ENCODE assay signal across 21 mouse cellular contexts in the genomic region with DNA sequence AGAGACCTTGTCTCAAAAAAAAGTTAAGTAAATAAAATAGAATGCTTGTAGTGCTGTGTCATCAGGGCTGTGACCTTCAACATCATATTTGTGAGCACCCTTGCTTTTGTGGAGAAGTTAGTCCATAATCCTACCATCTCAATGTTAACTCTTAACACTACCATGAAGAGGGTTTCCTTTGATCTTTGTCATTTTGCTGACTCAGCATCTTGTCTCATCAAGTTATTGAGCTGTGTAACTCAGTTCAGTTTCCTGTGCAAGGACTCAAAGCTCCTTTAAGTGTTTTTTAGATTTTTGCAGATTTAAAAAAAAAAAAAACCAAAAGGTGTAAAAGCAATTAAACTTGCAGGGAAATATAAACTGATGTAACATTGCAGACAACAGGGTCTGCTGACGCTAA. TPM values are rescaled to one million over a fixed set of nuclear protein-coding genes. Genes with fewer than 3 reads are reported as not detected.
A peak's percentile ranks its signal among the peaks of the same experiment; 100 is the strongest.
DNase-seq lines count a peak whose midpoint lies in the region; TF ChIP-seq lines count a peak whose summit lies in the region.
"Had no signal": no experiment of that assay in that cellular context is flagged by ENCODE, and none has a peak within 500 bp of the region (broad histone marks: within the 10 kb centered on the region; RNA-seq: fewer than 3 reads in every experiment).

No protein-coding gene starts in this region.

- TF ChIP-seq EP300 in CH12.LX (IDR thresholded peaks at IDR 0.05; ENCODE audit: low read length) = no peak
- no peak for TF ChIP-seq EP300 in MEL (IDR thresholded peaks at IDR 0.05; ENCODE audit: low read depth in 1 of 2, low read length in 2 of 2)

- TF ChIP-seq RAD21 in CH12.LX (IDR thresholded peaks at IDR 0.05; ENCODE audit: low read depth, low read length) (no peak), MEL (IDR thresholded peaks at IDR 0.05; ENCODE audit: low read depth, low read length) (no peak)

- H3K9me3 ChIP-seq in CH12.LX (replicated peaks; ENCODE audit: low read length) = no peaks in the 10 kb centered on the region
- no peaks in the 10 kb centered on the region for H3K9me3 ChIP-seq in ES-E14 (ENCODE audit: control insufficient read depth, insufficient read depth, low read depth, low read length)
- H3K9me3 ChIP-seq in MEL (replicated peaks; ENCODE audit: insufficient read depth, low read length) = no peaks in the 10 kb centered on the region
- H3K9me3 ChIP-seq: G1E had no signal

- H3K4me1 ChIP-seq in CH12.LX (ENCODE audit: control insufficient read depth in 1 of 2, insufficient read depth in 2 of 2) = no peaks in the 10 kb centered on the region
- no peaks in the 10 kb centered on the region for H3K4me1 ChIP-seq in ES-E14 (ENCODE audit: control insufficient read depth in 2 of 2, insufficient read depth in 2 of 2, low read length in 2 of 2, poor library complexity in 1 of 2)
- H3K4me1 ChIP-seq in MEL (ENCODE audit: control insufficient read depth in 1 of 2, insufficient read depth in 2 of 2, low read length in 2 of 2) = no peaks in the 10 kb centered on the region

- TF ChIP-seq POLR2A in CH12.LX (IDR thresholded peaks at IDR 0.05; ENCODE audit: low read depth, low read length) (no peak), MEL (IDR thresholded peaks at IDR 0.05; ENCODE audit: control insufficient read depth in 1 of 2, insufficient read depth in 1 of 2, low read depth in 1 of 2, low read length in 2 of 2, poor library complexity in 1 of 2) (no peak)

- no peaks in the 10 kb centered on the region for H3K27me3 ChIP-seq in CH12.LX (replicated peaks)
- H3K27me3 ChIP-seq in MEL (ENCODE audit: control insufficient read depth in 1 of 2, insufficient read depth in 2 of 2, low read length in 2 of 2) = no peaks in the 10 kb centered on the region
- H3K27me3 ChIP-seq: Patski had no signal

- peaks cover 29 to 67% of the 10 kb centered on the region in 2 experiments for H3K36me3 ChIP-seq in CH12.LX (replicated peaks in 1 of 2; ENCODE audit: control insufficient read depth in 1 of 2, insufficient read depth in 1 of 2, low read length in 1 of 2)
- peaks cover 28% of the 10 kb centered on the region for H3K36me3 ChIP-seq in ES-E14 (ENCODE audit: control insufficient read depth, insufficient read depth, low read length, poor library complexity, severe bottlenecking)
- H3K36me3 ChIP-seq in MEL (ENCODE audit: control insufficient read depth in 1 of 2, insufficient read depth in 2 of 2, low read length in 2 of 2) = peaks cover 0 to 4% of the 10 kb centered on the region in 2 experiments; a peak in 1 of 4 replicates

- H3K27ac ChIP-seq in CH12.LX (ENCODE audit: insufficient read depth, low read depth) (no peak overlapping the region), ES-E14 (ENCODE audit: insufficient read depth, low read depth, low read length, poor library complexity, severe bottlenecking) (no peak overlapping the region), MEL (ENCODE audit: control insufficient read depth, low read depth, low read length) (no peak overlapping the region)

- H3K79me2 ChIP-seq in CH12.LX (replicated peaks; ENCODE audit: control insufficient read depth, extremely low read depth, insufficient read depth, poor library complexity, severe bottlenecking) = no peaks in the 10 kb centered on the region
- no peaks in the 10 kb centered on the region for H3K79me2 ChIP-seq in MEL (ENCODE audit: control insufficient read depth, insufficient read depth, low read length, poor library complexity)

- H3K9ac ChIP-seq in CH12.LX (ENCODE audit: insufficient read depth, low read depth) = no peak overlapping the region
- no peak overlapping the region for H3K9ac ChIP-seq in ES-E14 (ENCODE audit: insufficient read depth, low read depth, low read length, poor library complexity, severe bottlenecking)
- no peak overlapping the region for H3K9ac ChIP-seq in MEL (ENCODE audit: control insufficient read depth, low read depth, low read length, poor library complexity, severe bottlenecking)

- dilution Hi-C loops in CH12.LX (cut with MboI; ENCODE audit: extremely low pct_ligation_motif_present, extremely low pct_unique_long_range_greater_than_20kb, low sequenced_read_pairs) = no loop called here

- DNase-seq in CH12.LX (ENCODE audit: extremely low read depth) = no peak
- DNase-seq in ES-E14 (ENCODE audit: low read depth, low spot score) = no peak
- DNase-seq in MEL (ENCODE audit: low read depth, low spot score) = no peak
- DNase-seq in B cell, adult 2 months = no peak
- no peak for DNase-seq in kidney, adult 9 months
- DNase-seq in yolk sac, embryonic 10.5 days (ENCODE audit: low spot score) = no peak
- DNase-seq: adrenal gland, adult 2 months; adrenal gland, adult 8-10 months; adrenal gland, postnatal 10 days; adrenal gland, postnatal 14 days; adrenal gland, postnatal 25 days; adrenal gland, postnatal 36 days; cerebellum, adult 11 months; cerebellum, adult 11-12 months; cerebellum, adult 18-20 months; cerebellum, adult 2 months; cerebellum, adult 8-10 months; cerebellum, adult 9-10 months; cerebellum, adult 9-11 months had no signal

- H3K4me3 ChIP-seq in CH12.LX (replicated peaks in 1 of 3; ENCODE audit: low read depth in 2 of 3, low read length in 2 of 3, poor library complexity in 1 of 3) = no peak overlapping the region
- H3K4me3 ChIP-seq in ES-E14 (ENCODE audit: insufficient read depth in 1 of 2, low read depth in 1 of 2, low read length in 2 of 2, poor library complexity in 1 of 2, severe bottlenecking in 1 of 2) = no peak overlapping the region
- no peak overlapping the region for H3K4me3 ChIP-seq in MEL (ENCODE audit: control insufficient read depth in 1 of 2, insufficient read depth in 1 of 2, low read depth in 2 of 2, low read length in 2 of 2)

- no peak overlapping the region for H3K4me2 ChIP-seq in CH12.LX (ENCODE audit: insufficient read depth, low read depth, poor library complexity, severe bottlenecking)

- in situ Hi-C loops in CH12.LX (cut with MboI; ENCODE audit: low pct_ligation_motif_present, low pct_unique_long_range_greater_than_20kb, low sequenced_read_pairs) = no loop called here
- in situ Hi-C loops in ES-E14 (cut with MboI; ENCODE audit: low sequenced_read_pairs in 2 of 2, unreplicated experiment in 2 of 2) = no loop called here

- TF ChIP-seq CTCF in CH12.LX (conservative IDR thresholded peaks at IDR 0.05 in 1 of 2, IDR thresholded peaks at IDR 0.05 in 1 of 2; ENCODE audit: low read depth in 2 of 2, low read length in 2 of 2) (no peak), MEL (IDR thresholded peaks at IDR 0.05 in 2 of 3, conservative IDR thresholded peaks at IDR 0.05 in 1 of 3; ENCODE audit: control insufficient read depth in 1 of 3, insufficient read depth in 1 of 3, low read depth in 2 of 3, low read length in 3 of 3, poor library complexity in 1 of 3, severe bottlenecking in 1 of 3) (no peak)

TF ChIP-seq in CH12.LX, 34 proteins besides CTCF, POLR2A, EP300 and RAD21:
- TF ChIP-seq PAX5 (IDR thresholded peaks at IDR 0.05; ENCODE audit: low read length) (no peak), MAFK (IDR thresholded peaks at IDR 0.05; ENCODE audit: insufficient replicate concordance, low read length) (peak; percentile 100), CHD1 (IDR thresholded peaks at IDR 0.05; ENCODE audit: low read depth, low read length) (no peak), MAX (IDR thresholded peaks at IDR 0.05; ENCODE audit: low read length) (no peak), UBTF (IDR thresholded peaks at IDR 0.05; ENCODE audit: low read depth, low read length) (no peak)

TF ChIP-seq in ES-E14, 5 proteins besides CTCF, POLR2A, EP300 and RAD21:
- no peak for TF ChIP-seq ZNF384 (IDR thresholded peaks at IDR 0.05; ENCODE audit: low read depth, low read length)
- TF ChIP-seq MAFK (IDR thresholded peaks at IDR 0.05; ENCODE audit: insufficient read depth, low read depth, low read length) = peak; percentile 99

TF ChIP-seq in MEL, 35 proteins besides CTCF, POLR2A, EP300 and RAD21:
- TF ChIP-seq ZKSCAN1 (IDR thresholded peaks at IDR 0.05; ENCODE audit: low read depth, low read length) (no peak), TCF12 (IDR thresholded peaks at IDR 0.05; ENCODE audit: low read depth, low read length) (no peak), MXI1 (IDR thresholded peaks at IDR 0.05; ENCODE audit: low read depth, low read length) (no peak), TAL1 (IDR thresholded peaks at IDR 0.05; ENCODE audit: low read length) (no peak), GATA1 (IDR thresholded peaks at IDR 0.05; ENCODE audit: low read depth, low read length) (no peak), POLR2AphosphoS5 (IDR thresholded peaks at IDR 0.05; ENCODE audit: borderline replicate concordance, low read depth, low read length) (no peak), ETS1 (IDR thresholded peaks at IDR 0.05; ENCODE audit: low read depth, low read length) (no peak), MAFK (IDR thresholded peaks at IDR 0.05; ENCODE audit: borderline replicate concordance, low read depth, low read length) (peak; percentile 99), SIN3A (IDR thresholded peaks at IDR 0.05; ENCODE audit: low read length) (no peak)

RNA-seq across cellular contexts. Expression of a gene that starts 23.5 kb away (rescaled TPM):
- 253 and 302 TPM in 2 replicates for total RNA-seq in CH12.LX (2012; rRNA removed)
- total RNA-seq in CH12.LX (2014; rRNA removed) = 190 and 205 TPM in 2 replicates
- 432 and 435 TPM in 2 replicates for polyA plus RNA-seq in CH12.LX (2012; ENCODE audit: insufficient read length, low read depth)
- total RNA-seq in ES-E14 (2012; rRNA removed) = 198 and 217 TPM in 2 replicates
- 203 and 263 TPM in 2 replicates for total RNA-seq in MEL (2012; rRNA removed)
- 100 to 1,000 TPM in 1 of 2 experiments, not detected in 1; 630 TPM for polyA plus RNA-seq in MEL (2012; ENCODE audit: insufficient read depth in 1 of 2, insufficient read length in 2 of 2, low read depth in 1 of 2, low replicate concordance in 2 of 2, missing spikeins in 1 of 2)

RNA-seq across cellular contexts. Expression of a gene that starts 25.0 kb away (rescaled TPM):
- total RNA-seq in CH12.LX (2012; rRNA removed) = 68.0 and 72.5 TPM in 2 replicates
- 44.5 and 45.3 TPM in 2 replicates for total RNA-seq in CH12.LX (2014; rRNA removed)
- 41.7 and 56.6 TPM in 2 replicates for polyA plus RNA-seq in CH12.LX (2012; ENCODE audit: insufficient read length, low read depth)
- 67.5 and 79.4 TPM in 2 replicates for total RNA-seq in ES-E14 (2012; rRNA removed)
- total RNA-seq in MEL (2012; rRNA removed) = 74.3 and 75.8 TPM in 2 replicates
- 10 to 100 TPM in 1 of 2 experiments, not detected in 1; 71.0 TPM for polyA plus RNA-seq in MEL (2012; ENCODE audit: insufficient read depth in 1 of 2, insufficient read length in 2 of 2, low read depth in 1 of 2, low replicate concordance in 2 of 2, missing spikeins in 1 of 2)

RNA-seq across cellular contexts. Expression of a gene that starts 32.9 kb away (rescaled TPM):
- total RNA-seq in CH12.LX (2012; rRNA removed) = 7.3 and 10.0 TPM in 2 replicates
- total RNA-seq in CH12.LX (2014; rRNA removed) = 4.1 and 7.0 TPM in 2 replicates
- polyA plus RNA-seq in CH12.LX (2012; ENCODE audit: insufficient read length, low read depth) = 6.9 and 13.5 TPM in 2 replicates
- 12.5 and 19.8 TPM in 2 replicates for total RNA-seq in ES-E14 (2012; rRNA removed)
- total RNA-seq in MEL (2012; rRNA removed) = 3.9 and 4.7 TPM in 2 replicates
- polyA plus RNA-seq in MEL (2012; ENCODE audit: insufficient read depth in 1 of 2, insufficient read length in 2 of 2, low read depth in 1 of 2, low replicate concordance in 2 of 2, missing spikeins in 1 of 2) = 1 to 10 TPM in 1 of 2 experiments, not detected in 1; 9.3 TPM
